Mouse (Mus musculus): ENCODE measurements around the gene 9130008F23Rik. TPM values are rescaled to one million over a fixed set of nuclear protein-coding genes. Genes with fewer than 3 reads are reported as not detected.

The 9130008F23Rik gene
- polyA plus RNA-seq (2014; fragmentation: Nextera tagmentation; extraction: Ambion mirVana) = 0.61 and 0.62 TPM in 2 replicates

GRCm38 (mm10) chr17:40879924-40880691, at the start of gene 9130008F23Rik:
9130008F23Rik (minus strand) TSS chr17:40880559.
- Histone ChIP-seq H3K4me1 (ENCODE audit: control insufficient read depth, insufficient read depth, low read length) (no peaks in the 10 kb centered on the region; the same call in 1 of the 2 replicates), H3K9me3 (ENCODE audit: control insufficient read depth, low read length) (no peaks in the 10 kb centered on the region), H3K9ac (ENCODE audit: low read length) (peak within 1 kb of the TSS; percentile 65), H3K27ac (ENCODE audit: low read depth, low read length) (no peak within 1 kb of the TSS), H3K36me3 (ENCODE audit: control insufficient read depth, insufficient read depth, low read length) (no peaks in the 10 kb centered on the region), H3K27me3 (ENCODE audit: control insufficient read depth, insufficient read depth, low read length) (no peaks in the 10 kb centered on the region), H3K4me3 (ENCODE audit: low read depth, low read length) (peak within 1 kb of the TSS; percentile 49), H3K4me2 (peak within 1 kb of the TSS; percentile 89)
- ATAC-seq (ENCODE audit: low FRiP score) (peak; percentile 77), DNase-seq (ENCODE audit: low spot score, missing footprints) (peak; percentile 95)
- under 1% methylated on average over 40 of the region's 40 CpGs for WGBS

DNA sequence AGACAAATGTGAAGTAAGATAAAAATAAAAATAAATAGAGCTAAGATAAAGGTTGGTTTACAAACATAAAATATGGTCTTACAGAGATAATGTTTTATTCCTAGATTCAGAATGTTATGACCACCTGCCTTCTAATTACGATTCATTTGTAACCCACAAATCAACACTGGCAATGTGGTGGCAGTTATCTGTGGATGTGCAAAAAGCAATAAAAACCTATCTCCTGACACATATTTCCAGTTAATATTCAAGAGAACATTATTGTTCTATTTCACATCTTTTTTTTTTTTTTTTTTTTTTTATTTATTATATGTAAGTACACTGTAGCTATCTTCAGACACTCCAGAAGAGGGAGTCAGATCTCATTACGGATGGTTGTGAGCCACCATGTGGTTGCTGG, 35.1 kb upstream of the 9130008F23Rik start:
- Histone ChIP-seq H3K27ac (ENCODE audit: low read depth, low read length) (no peak overlapping the region), H3K4me1 (ENCODE audit: control insufficient read depth, insufficient read depth, low read length) (no peaks in the 10 kb centered on the region), H3K9ac (ENCODE audit: low read length) (no peak overlapping the region), H3K9me3 (ENCODE audit: control insufficient read depth, low read length) (no peaks in the 10 kb centered on the region), H3K36me3 (ENCODE audit: control insufficient read depth, insufficient read depth, low read length) (no peaks in the 10 kb centered on the region), H3K27me3 (ENCODE audit: control insufficient read depth, insufficient read depth, low read length) (no peaks in the 10 kb centered on the region), H3K4me3 (ENCODE audit: low read depth, low read length) (no peak overlapping the region), H3K4me2 (no peak overlapping the region)
- WGBS = 94% methylated on average over 1 of the region's 2 CpGs
- no peak for DNase-seq (ENCODE audit: low spot score, missing footprints)
- no peak for ATAC-seq (ENCODE audit: low FRiP score)

GRCm38 (mm10) chr17:40914250-40914649, 33.9 kb upstream of the 9130008F23Rik start, which contains the start of gene Glyatl3:
Glyatl3 (minus strand) TSS chr17:40914350.
- DNase-seq (ENCODE audit: low spot score, missing footprints) (no peak), ATAC-seq (ENCODE audit: low FRiP score) (no peak)
- Histone ChIP-seq H3K27me3 (ENCODE audit: control insufficient read depth, insufficient read depth, low read length) (no peaks in the 10 kb centered on the region), H3K9ac (ENCODE audit: low read length) (no peak within 1 kb of the TSS), H3K27ac (ENCODE audit: low read depth, low read length) (no peak within 1 kb of the TSS), H3K36me3 (ENCODE audit: control insufficient read depth, insufficient read depth, low read length) (no peaks in the 10 kb centered on the region), H3K4me3 (ENCODE audit: low read depth, low read length) (no peak within 1 kb of the TSS), H3K4me1 (ENCODE audit: control insufficient read depth, insufficient read depth, low read length) (no peaks in the 10 kb centered on the region), H3K4me2 (no peak within 1 kb of the TSS), H3K9me3 (ENCODE audit: control insufficient read depth, low read length) (no peaks in the 10 kb centered on the region)
- WGBS = 89% methylated on average over 2 of the region's 2 CpGs

DNA sequence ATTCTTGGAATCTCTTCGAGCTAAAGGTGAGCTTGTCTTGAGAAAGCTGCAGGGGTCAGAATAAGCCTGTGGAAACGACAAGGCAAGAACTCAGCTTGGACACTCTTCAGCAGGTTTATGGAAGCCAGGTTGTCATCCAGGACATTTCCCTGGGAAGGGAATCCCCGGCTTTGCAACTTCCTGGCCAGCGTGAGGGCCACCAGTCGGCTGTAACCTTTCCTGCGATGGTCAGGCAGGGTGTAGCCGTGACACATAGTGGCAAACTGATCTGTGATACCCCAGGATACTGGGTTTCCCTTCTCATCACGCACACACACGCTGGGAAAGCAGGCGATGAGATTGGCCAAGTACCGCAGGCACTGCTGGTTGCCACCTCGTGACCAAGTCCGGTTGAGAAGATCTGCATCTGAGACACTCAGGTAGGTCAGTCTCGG, 24.4 kb upstream of the 9130008F23Rik start:
- no peaks in the 10 kb centered on the region for H3K36me3 ChIP-seq (ENCODE audit: control insufficient read depth, insufficient read depth, low read length)
- 10% methylated on average over 13 of the region's 14 CpGs for WGBS
- ATAC-seq (ENCODE audit: low FRiP score) (peak; percentile 68; the same call in 1 of the 2 replicates), DNase-seq (ENCODE audit: low spot score, missing footprints) (peak; percentile 85)
- peak overlapping the region; percentile 29 for H3K4me2 ChIP-seq
- H3K9ac ChIP-seq (ENCODE audit: low read length) = no peak overlapping the region
- no peak overlapping the region for H3K4me3 ChIP-seq (ENCODE audit: low read depth, low read length)
- H3K27me3 ChIP-seq (ENCODE audit: control insufficient read depth, insufficient read depth, low read length) = no peaks in the 10 kb centered on the region
- no peaks in the 10 kb centered on the region for H3K9me3 ChIP-seq (ENCODE audit: control insufficient read depth, low read length)
- H3K4me1 ChIP-seq (ENCODE audit: control insufficient read depth, insufficient read depth, low read length) = peaks cover 3% of the 10 kb centered on the region; the same call in 1 of the 2 replicates
- H3K27ac ChIP-seq (ENCODE audit: low read depth, low read length) = no peak overlapping the region

- Histone ChIP-seq H3K27me3 (ENCODE audit: control insufficient read depth, insufficient read depth, low read length) (no peaks in the 10 kb centered on the region), H3K4me1 (ENCODE audit: control insufficient read depth, insufficient read depth, low read length) (peaks cover 3% of the 10 kb centered on the region; the same call in 1 of the 2 replicates), H3K9ac (ENCODE audit: low read length) (no peak overlapping the region), H3K4me2 (peak overlapping the region; percentile 29; the same call in 1 of the 2 replicates), H3K4me3 (ENCODE audit: low read depth, low read length) (no peak overlapping the region), H3K27ac (ENCODE audit: low read depth, low read length) (no peak overlapping the region), H3K36me3 (ENCODE audit: control insufficient read depth, insufficient read depth, low read length) (no peaks in the 10 kb centered on the region), H3K9me3 (ENCODE audit: control insufficient read depth, low read length) (no peaks in the 10 kb centered on the region)
- WGBS = 12% methylated on average over 11 of the region's 11 CpGs
- peak; percentile 27 for ATAC-seq (ENCODE audit: low FRiP score)
- no peak for DNase-seq (ENCODE audit: low spot score, missing footprints)
Observed at GRCm38 (mm10) chr17:40904056-40904597, 23.8 kb upstream of the 9130008F23Rik start.

DNA sequence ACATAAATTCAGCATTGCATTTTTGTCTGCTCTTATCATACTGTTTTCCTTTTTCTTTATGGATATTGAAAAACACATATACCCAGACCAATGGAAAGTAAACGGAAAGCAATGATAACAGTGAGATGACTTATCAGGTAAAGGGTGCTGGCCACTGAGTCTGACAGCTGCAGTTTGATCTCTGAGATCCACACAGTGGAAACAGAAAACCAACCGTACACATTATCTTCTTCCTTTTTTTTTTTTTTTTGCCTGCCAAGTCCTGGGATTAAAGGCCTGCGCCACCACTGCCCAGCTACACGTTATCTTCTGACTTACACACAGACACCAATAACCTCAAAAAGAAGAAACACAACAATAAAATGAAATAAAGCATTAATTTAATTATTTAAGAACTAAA, 23.0 kb upstream of the 9130008F23Rik start:
- Histone ChIP-seq H3K36me3 (ENCODE audit: control insufficient read depth, insufficient read depth, low read length) (no peaks in the 10 kb centered on the region), H3K4me2 (no peak overlapping the region), H3K4me3 (ENCODE audit: low read depth, low read length) (no peak overlapping the region), H3K9ac (ENCODE audit: low read length) (no peak overlapping the region), H3K27ac (ENCODE audit: low read depth, low read length) (no peak overlapping the region), H3K9me3 (ENCODE audit: control insufficient read depth, low read length) (no peaks in the 10 kb centered on the region), H3K27me3 (ENCODE audit: control insufficient read depth, insufficient read depth, low read length) (no peaks in the 10 kb centered on the region), H3K4me1 (ENCODE audit: control insufficient read depth, insufficient read depth, low read length) (peaks cover 3% of the 10 kb centered on the region; the same call in 1 of the 2 replicates)
- WGBS = 76% methylated on average over 4 of the region's 4 CpGs
- DNase-seq (ENCODE audit: low spot score, missing footprints) (no peak), ATAC-seq (ENCODE audit: low FRiP score) (no peak)

GRCm38 (mm10) chr17:40899783-40900363, 19.5 kb upstream of the 9130008F23Rik start:
- H3K36me3 ChIP-seq (ENCODE audit: control insufficient read depth, insufficient read depth, low read length) = no peaks in the 10 kb centered on the region
- peaks cover 3% of the 10 kb centered on the region; the same call in 1 of the 2 replicates for H3K4me1 ChIP-seq (ENCODE audit: control insufficient read depth, insufficient read depth, low read length)
- H3K9ac ChIP-seq (ENCODE audit: low read length) = no peak overlapping the region
- H3K4me2 ChIP-seq = no peak overlapping the region
- no peak overlapping the region for H3K4me3 ChIP-seq (ENCODE audit: low read depth, low read length)
- no peaks in the 10 kb centered on the region for H3K27me3 ChIP-seq (ENCODE audit: control insufficient read depth, insufficient read depth, low read length)
- WGBS = 47% methylated on average over 4 of the region's 4 CpGs
- no peaks in the 10 kb centered on the region for H3K9me3 ChIP-seq (ENCODE audit: control insufficient read depth, low read length)
- ATAC-seq (ENCODE audit: low FRiP score) = no peak
- DNase-seq (ENCODE audit: low spot score, missing footprints) = no peak
- H3K27ac ChIP-seq (ENCODE audit: low read depth, low read length) = no peak overlapping the region

- no peaks in the 10 kb centered on the region for H3K27me3 ChIP-seq (ENCODE audit: control insufficient read depth, insufficient read depth, low read length)
- no peak overlapping the region for H3K9ac ChIP-seq (ENCODE audit: low read length)
- no peaks in the 10 kb centered on the region for H3K36me3 ChIP-seq (ENCODE audit: control insufficient read depth, insufficient read depth, low read length)
- DNase-seq (ENCODE audit: low spot score, missing footprints) (peak; percentile 85), ATAC-seq (ENCODE audit: low FRiP score) (0 out of 2 replicates have a peak, but pooled peaks have one; percentile 69)
- no peaks in the 10 kb centered on the region for H3K9me3 ChIP-seq (ENCODE audit: control insufficient read depth, low read length)
- 78% methylated on average over 1 of the region's 1 CpGs for WGBS
- no peaks in the 10 kb centered on the region for H3K4me1 ChIP-seq (ENCODE audit: control insufficient read depth, insufficient read depth, low read length)
- no peak overlapping the region for H3K27ac ChIP-seq (ENCODE audit: low read depth, low read length)
- no peak overlapping the region for H3K4me3 ChIP-seq (ENCODE audit: low read depth, low read length)
- H3K4me2 ChIP-seq = no peak overlapping the region
Observed at GRCm38 (mm10) chr17:40896863-40897262, 16.5 kb upstream of the 9130008F23Rik start.

All from midbrain, embryonic 11.5 days (tissue).